Mouse (Mus musculus) cortical plate, adult 2 months (tissue): ENCODE data around the gene Pmepa1.

Experiments used
- CTCF ChIP-seq: fragments of 200-500 bp; IDR thresholded peaks from 2 replicates; pipeline ENCODE4 v1.5.1; 2011; ENCODE audit warnings: mild to moderate bottlenecking, control low read depth, low read length; ENCODE audit not compliant: insufficient read depth; ENCODE audit errors: extremely low read depth
- POLR2A ChIP-seq: fragments of 200-500 bp; IDR thresholded peaks from 2 replicates; pipeline ENCODE4 v1.6.1; 2011; ENCODE audit warnings: mild to moderate bottlenecking, low read length, control low read depth; ENCODE audit not compliant: insufficient read depth; ENCODE audit errors: extremely low read depth

- no peak for TF ChIP-seq CTCF
- TF ChIP-seq POLR2A: no peak
Measured at GRCm38 (mm10) chr2:173228567-173228966, 47.8 kb downstream of the Pmepa1 start.
